Mouse (Mus musculus): ENCODE data around the gene Il21.

Il21 gene

DNA sequence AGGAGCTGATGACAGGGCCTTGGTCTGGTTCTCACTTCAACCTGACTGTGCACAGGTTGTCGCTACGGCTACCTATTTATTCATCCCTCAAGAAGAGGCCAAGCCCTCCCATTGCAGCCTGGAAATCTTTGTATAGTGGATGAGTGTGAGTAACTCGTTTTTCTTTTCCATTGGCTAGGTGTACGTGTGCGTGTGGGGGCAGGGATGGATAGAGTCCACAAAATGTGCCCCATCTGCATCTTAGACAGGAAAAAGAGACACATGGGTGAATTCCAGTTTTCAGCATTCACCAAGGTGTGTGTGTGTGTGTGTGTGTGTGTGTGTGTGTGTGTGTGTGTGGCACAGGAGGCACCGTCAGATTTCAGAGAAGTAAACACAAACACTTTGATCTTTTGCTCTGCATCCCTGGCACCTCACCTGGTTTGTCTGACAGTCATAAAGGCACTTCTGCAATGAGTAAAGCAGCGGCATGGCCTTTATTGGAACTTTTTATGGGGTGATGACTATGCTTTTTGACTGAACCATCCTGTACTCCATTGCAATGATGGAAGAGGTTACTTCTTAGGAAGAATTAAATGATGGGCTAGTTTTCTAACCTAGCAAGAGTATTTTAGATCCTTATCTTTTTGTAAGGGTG, at the start of gene Il21:
Gene Il21 (minus strand): TSS at position 51 of the 637 bp plus-strand sequence.
- DNase-seq (ENCODE audit: low spot score in 2 of 2), result no peak

- no peak for DNase-seq (ENCODE audit: low spot score in 2 of 2)
These were observed 48.4 kb upstream of the Il21 start for GRCm38 (mm10) chr3:37280871-37281270.

- DNase-seq (ENCODE audit: low spot score in 2 of 2), result no peak
These were observed 47.8 kb upstream of the Il21 start for GRCm38 (mm10) chr3:37280221-37280620.

GRCm38 (mm10) chr3:37274661-37275060, 42.2 kb upstream of the Il21 start:
- no peak for DNase-seq (ENCODE audit: low spot score in 2 of 2)

GRCm38 (mm10) chr3:37273092-37273491, 40.7 kb upstream of the Il21 start:
- DNase-seq (ENCODE audit: low spot score in 2 of 2), result no peak

DNA sequence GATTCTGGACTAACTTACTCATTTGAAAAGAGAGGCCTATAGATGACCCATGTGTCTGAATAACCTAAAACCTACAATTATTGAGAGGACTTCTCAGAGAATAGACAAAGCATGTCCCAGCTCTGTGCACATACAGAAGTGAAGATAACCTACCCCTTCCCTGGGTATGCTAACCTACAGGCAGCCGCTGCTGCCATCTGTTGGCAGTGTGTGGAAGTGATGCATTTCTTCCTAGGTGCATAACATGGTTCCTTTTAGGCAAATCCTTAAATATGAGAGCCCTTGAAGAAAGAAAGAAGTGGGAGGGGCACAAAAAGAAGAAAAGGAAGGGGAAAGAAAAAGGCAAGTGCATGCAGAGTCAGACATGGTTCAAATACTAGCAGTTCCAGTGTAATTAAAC, 38.8 kb upstream of the Il21 start:
- peak; percentile 55 to 60 for DNase-seq (ENCODE audit: low spot score in 2 of 2)

- DNase-seq (ENCODE audit: low spot score in 2 of 2), result no peak
These were observed 37.5 kb upstream of the Il21 start for GRCm38 (mm10) chr3:37269926-37270325.

GRCm38 (mm10) chr3:37268338-37268737, 35.9 kb upstream of the Il21 start:
- DNase-seq (ENCODE audit: low spot score in 2 of 2), result no peak

GRCm38 (mm10) chr3:37259331-37259999, 27.0 kb upstream of the Il21 start:
- DNase-seq (ENCODE audit: low spot score in 2 of 2), result peak; percentile 23 to 30

DNA sequence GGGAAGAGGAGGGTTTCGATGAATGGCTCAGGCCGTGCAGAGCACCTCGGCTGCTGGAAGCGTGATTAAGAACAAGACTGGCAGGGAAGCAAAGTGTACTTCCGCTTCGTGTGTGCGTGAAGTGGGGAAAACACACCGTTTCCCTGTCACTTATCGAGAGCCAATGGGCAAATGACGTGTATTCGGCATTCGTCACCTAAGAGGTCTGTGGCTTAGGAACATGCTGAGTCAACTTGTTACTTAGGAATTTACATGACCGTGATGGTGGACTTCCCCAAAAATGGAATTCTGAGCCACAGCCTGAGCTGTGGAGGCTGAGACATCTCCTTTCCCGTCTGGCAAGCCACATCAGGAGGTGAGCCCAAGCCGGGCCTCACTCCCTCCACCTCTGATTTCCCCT, 25.3 kb upstream of the Il21 start:
- no peak for DNase-seq (ENCODE audit: low spot score in 2 of 2)

GRCm38 (mm10) chr3:37250967-37251366, 18.5 kb upstream of the Il21 start:
- DNase-seq (ENCODE audit: low spot score in 2 of 2), result no peak

- no peak for DNase-seq (ENCODE audit: low spot score in 2 of 2)
These were observed 2.6 kb upstream of the Il21 start for GRCm38 (mm10) chr3:37235025-37235424.

DNA sequence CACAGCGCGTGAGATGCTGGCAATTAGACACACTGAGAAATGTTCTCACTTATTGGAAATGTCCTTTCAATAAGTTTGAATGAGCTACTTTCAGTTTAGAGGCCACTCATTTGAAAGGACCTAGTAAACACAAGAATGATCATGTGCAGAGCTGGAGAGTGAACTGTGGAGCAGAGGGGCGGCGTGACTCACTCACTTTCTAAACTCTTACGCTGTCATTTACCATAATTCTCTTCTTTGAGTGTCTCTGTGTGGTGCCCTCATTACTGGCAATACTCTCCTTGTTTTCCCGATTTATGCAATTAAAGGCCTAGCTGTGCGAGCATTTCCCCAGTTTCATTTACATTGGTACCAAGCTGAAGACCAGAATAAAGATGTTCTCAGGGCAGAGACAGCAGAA, 1.3 kb downstream of the Il21 start:
- no peak for DNase-seq (ENCODE audit: low spot score in 2 of 2)

- DNase-seq (ENCODE audit: low spot score in 2 of 2), result no peak
These were observed 3.2 kb downstream of the Il21 start for GRCm38 (mm10) chr3:37229082-37229829.

GRCm38 (mm10) chr3:37225124-37225523, 7.3 kb downstream of the Il21 start:
- DNase-seq (ENCODE audit: low spot score in 2 of 2), result no peak

DNA sequence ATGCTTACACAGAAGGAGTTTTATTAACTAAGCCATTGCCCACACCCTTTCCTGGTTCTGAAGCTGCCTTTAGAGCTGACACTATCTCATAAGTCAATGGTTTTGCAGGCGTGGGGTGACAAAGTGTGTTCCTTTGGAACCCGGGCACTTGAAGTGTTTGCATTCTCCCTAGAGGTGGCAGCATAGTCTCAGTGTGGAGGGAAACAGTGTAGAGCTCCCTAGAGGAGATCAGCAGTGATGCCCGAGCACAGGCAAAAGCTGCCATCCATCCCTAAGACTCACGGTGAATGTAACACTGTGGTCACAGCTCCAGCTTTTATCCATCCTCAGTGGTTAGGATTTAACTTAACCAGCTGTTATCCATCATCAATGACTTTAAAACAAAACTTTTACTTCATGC, 13.4 kb downstream of the Il21 start:
- DNase-seq (ENCODE audit: low spot score in 2 of 2), result peak; percentile 19 to 56

DNA sequence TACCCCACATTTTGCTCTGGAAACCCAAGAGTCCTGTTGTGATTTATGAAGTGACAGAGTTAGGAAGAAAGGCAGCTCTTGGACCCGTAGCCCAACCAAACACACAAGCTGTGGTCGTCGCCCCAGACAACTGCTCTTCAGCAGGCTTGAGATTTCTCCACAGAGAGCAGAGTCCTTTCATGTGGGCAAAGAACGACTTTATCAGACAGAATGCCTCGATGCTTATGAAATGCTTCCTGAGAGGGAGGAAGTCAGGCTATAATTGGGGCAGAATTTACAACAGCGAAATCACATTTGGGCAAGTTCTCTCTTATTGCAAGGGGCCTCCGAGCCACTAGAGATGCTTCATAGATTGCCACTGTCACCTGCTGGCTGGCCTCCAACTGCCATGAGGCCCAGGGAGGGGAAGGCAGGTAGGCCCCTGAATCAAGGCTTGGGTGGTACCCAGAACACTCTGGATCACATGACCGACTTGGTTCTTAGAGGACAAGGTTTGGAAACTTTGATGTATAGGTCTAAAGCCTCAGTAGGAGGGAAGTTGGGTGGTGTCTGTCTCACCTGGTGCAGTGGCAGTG, 27.1 kb downstream of the Il21 start:
- DNase-seq (ENCODE audit: low spot score in 2 of 2), result no peak

GRCm38 (mm10) chr3:37204556-37204955, 27.9 kb downstream of the Il21 start:
- no peak for DNase-seq (ENCODE audit: low spot score in 2 of 2)

GRCm38 (mm10) chr3:37203984-37204428, 28.4 kb downstream of the Il21 start:
- DNase-seq (ENCODE audit: low spot score in 2 of 2), result peak; percentile 38 to 73

- no peak for DNase-seq (ENCODE audit: low spot score in 2 of 2)
These were observed 29.6 kb downstream of the Il21 start for GRCm38 (mm10) chr3:37202856-37203255.

- no peak for DNase-seq (ENCODE audit: low spot score in 2 of 2)
These were observed 31.1 kb downstream of the Il21 start for GRCm38 (mm10) chr3:37201122-37201916.

GRCm38 (mm10) chr3:37198302-37198701, 34.1 kb downstream of the Il21 start:
- DNase-seq (ENCODE audit: low spot score in 2 of 2), result no peak
